Mouse (Mus musculus) layer of hippocampus, adult 2 months (tissue): Measurements from ENCODE around the gene Adam8. TPM values are rescaled to one million over a fixed set of nuclear protein-coding genes. Genes with fewer than 3 reads are reported as not detected.
A peak's percentile ranks its signal among the peaks of the same experiment; 100 is the strongest.

Source experiments
- DNase-seq, 2 experiments: peaks; one replicate each; pipeline ENCODE4 v3.0.0; 2022; ENCODE audit warnings: low spot score in 2 of 2
- H3K27ac ChIP-seq: fragments of 200-600 bp; 2 replicates; pipeline ENCODE4 v1.8.1; 2022
- H3K4me3 ChIP-seq: fragments of 200-600 bp; 2 replicates; pipeline ENCODE4 v1.8.1; 2022; ENCODE audit warnings: mild to moderate bottlenecking
- CTCF ChIP-seq: fragments of 200-600 bp; conservative IDR thresholded peaks from 2 replicates; pipeline ENCODE4 v1.8.1; 2022; ENCODE audit warnings: antibody characterized with exemption, mild to moderate bottlenecking, moderate library complexity
- microRNA-seq, 2 experiments: library from miRNA; unstranded; fragments of <30 nt; microRNA quantifications; one replicate each; pipeline ENCODE4 v1.2.0; 2021
- total RNA-seq, 2 experiments: library from RNA; stranded (reverse); gene quantifications; 2 replicates each; pipeline ENCODE4 v1.2.3; 2021

The Adam8 gene
- total RNA-seq, 2 experiments from 2014 or later, result 3.4 to 6.0 TPM

- peak overlapping the region; percentile 54 for H3K4me3 ChIP-seq
- no peak for DNase-seq
- TF ChIP-seq CTCF, result no peak
- H3K27ac ChIP-seq, result no peak overlapping the region
Measured at GRCm38 (mm10) chr7:139951079-139951478, 41.3 kb downstream of the Adam8 start.

DNA sequence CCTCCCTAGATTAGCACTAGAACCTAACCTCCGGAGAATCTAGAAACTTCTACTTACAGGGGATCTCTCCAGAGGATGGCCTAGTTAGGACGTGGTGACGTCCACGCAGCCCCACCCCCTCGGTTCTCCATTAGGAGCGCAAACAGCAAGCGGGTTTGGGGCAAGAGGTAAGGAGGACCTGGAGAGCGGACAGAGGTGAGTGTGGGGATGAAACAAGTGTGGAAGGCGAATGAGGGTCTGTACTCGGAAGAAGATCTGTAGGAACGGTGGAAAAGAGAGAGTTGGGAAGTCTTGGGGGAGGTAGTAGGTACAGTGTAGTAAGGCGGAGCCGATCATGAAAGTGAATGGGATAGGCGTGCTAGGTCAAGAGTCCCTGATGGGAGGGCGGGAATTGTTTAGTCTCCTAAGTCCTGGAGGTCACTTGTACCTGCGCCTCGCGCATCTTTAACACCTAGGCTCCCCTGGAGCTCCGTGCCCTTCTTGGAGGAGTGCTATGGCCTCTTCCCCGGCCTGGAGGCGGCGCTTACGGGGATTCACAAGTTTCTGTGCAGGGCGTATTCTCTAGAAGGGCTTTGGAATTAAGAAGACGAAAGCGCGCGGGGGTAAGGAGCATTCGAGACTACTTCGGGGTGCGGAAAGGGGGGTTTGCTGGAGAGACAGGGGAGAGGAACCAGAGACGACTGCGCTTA, 41.9 kb downstream of the Adam8 start:
- no peak for TF ChIP-seq CTCF
- no peak for DNase-seq
- Histone ChIP-seq H3K27ac (no peak overlapping the region), H3K4me3 (peak overlapping the region; percentile 54)

DNA sequence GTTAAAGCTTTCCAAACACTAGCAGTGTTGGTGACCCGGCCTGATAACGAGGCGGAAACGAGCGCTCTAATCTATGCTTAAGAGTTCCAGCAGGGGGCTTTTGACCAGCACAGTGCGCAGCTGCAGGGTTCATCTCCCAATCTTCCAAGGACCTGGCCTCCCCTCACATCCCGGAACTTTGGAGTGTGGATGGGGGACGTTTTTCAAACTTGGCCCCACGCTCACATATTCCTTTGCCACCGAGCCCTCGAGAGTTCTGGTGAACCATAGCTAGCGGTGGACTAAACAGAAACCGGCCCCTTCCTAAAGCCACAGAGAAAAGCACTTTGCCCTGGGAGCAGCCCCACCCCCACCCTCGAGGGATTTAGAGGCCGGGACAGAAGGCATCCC, 42.5 kb downstream of the Adam8 start:
- TF ChIP-seq CTCF, result peak; percentile 65
- Histone ChIP-seq H3K4me3 (peak overlapping the region; percentile 54), H3K27ac (no peak overlapping the region)
- no peak for DNase-seq

DNA sequence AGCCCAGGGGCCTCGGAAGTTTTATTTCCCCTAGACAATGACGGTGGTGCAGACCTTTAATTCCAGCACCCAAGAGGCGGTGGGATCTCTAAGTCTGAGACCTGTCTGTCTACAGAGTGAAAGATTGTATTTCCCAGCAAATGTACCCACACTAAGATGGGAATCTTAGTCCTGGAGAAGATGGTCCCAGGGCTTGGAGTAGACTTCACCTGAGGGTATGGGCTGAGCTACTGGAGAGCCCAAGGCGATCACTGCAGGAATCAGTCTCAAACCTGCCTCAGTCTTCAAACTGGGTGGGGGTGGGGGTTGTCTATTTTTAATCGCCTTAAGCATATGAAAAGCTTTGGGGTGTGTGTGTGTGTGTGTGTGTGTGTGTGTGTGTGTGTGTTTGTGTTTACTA, 46.3 kb downstream of the Adam8 start:
- H3K27ac ChIP-seq, result no peak overlapping the region
- no peak overlapping the region for H3K4me3 ChIP-seq
- TF ChIP-seq CTCF, result no peak
- DNase-seq, result no peak

- Histone ChIP-seq H3K4me3 (no peak overlapping the region), H3K27ac (no peak overlapping the region)
- no peak for TF ChIP-seq CTCF
- DNase-seq, result no peak
Measured at GRCm38 (mm10) chr7:139945516-139945915, 46.8 kb downstream of the Adam8 start.

DNA sequence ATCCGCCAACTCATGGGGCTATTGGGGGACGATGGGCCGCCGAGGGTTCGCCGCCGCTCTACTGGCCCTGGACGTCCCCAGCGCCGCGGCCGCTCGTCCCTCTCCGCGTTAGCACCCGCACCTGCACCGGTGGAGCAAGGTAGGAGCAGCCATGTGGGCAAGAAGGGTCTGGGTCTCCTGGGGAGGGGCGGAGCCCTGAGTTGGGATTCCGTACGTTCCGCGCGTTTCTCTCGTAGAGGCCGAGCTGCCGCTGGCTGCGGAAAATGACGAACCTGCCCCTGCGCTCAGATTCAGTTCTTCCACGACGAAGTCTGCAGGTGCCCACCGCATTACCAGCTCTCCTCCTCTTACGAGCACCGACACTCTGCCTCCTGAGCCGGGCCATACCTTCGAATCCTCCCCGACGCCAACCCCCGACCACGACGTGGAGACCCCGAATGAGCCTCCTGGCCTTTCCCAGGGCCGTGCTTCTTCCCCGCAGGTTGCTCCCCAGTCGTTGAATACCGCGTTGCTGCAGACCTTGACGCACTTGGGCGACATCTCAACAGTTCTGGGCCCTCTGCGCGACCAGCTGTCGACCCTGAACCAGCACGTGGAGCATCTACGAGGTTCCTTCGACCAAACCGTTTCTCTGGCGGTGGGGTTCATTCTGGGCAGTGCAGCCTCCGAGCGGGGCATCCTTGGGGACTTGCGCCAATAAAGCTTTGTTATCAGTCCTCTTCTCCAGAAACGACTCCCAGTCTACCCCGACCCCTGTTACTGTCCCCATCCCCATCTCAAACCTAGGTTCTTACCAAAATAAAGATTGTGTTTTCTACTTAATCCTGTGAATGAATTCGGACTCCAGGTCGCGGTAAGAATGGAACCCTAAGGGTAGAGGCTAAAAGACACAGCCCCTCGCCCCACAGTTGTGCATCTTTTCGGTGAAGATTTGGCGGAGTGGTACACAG, 47.8 kb downstream of the Adam8 start:
- no peak for TF ChIP-seq CTCF
- Histone ChIP-seq H3K27ac (no peak overlapping the region), H3K4me3 (peak overlapping the region; percentile 18; the same call in 1 of the 2 replicates)
- DNase-seq, result no peak

GRCm38 (mm10) chr7:139943674-139944281, 48.6 kb downstream of the Adam8 start, which contains the start of gene Utf1:
Utf1 (plus strand) TSS chr7:139943789.
- Histone ChIP-seq H3K27ac (no peak within 1 kb of the TSS), H3K4me3 (peak within 1 kb of the TSS; percentile 18; the same call in 1 of the 2 replicates)
- no peak for TF ChIP-seq CTCF
- no peak for DNase-seq

GRCm38 (mm10) chr7:139940476-139941209, 51.7 kb downstream of the Adam8 start:
- H3K27ac ChIP-seq, result no peak overlapping the region
- TF ChIP-seq CTCF, result no peak
- no peak for DNase-seq
- H3K4me3 ChIP-seq, result no peak overlapping the region

GRCm38 (mm10) chr7:139937810-139938209, 54.6 kb downstream of the Adam8 start:
- H3K4me3 ChIP-seq, result no peak overlapping the region
- TF ChIP-seq CTCF, result no peak
- H3K27ac ChIP-seq, result no peak overlapping the region
- DNase-seq, result no peak

DNA sequence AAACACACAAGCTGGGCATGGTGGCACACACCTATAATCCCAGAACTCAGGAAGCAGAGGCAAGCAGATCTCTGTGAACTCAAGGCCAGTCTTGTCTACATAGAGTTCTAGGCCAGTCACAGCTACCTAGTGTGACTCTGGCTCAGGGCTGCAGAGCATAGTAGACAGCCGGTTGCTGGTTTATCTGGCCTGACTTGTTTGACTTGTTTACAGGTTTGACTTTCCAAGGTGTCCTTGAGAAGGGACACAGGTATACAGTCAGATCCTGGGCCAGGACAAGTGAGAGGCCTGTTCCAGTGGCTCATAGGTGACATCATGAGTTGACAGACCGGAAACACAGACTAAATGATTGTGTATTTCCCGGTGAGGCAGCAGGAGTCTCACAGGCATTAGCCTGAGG, 55.2 kb downstream of the Adam8 start:
- no peak for DNase-seq
- no peak overlapping the region for H3K27ac ChIP-seq
- no peak overlapping the region for H3K4me3 ChIP-seq
- no peak for TF ChIP-seq CTCF

GRCm38 (mm10) chr7:139936705-139937104, 55.7 kb downstream of the Adam8 start:
- no peak overlapping the region for H3K27ac ChIP-seq
- no peak for DNase-seq
- no peak overlapping the region for H3K4me3 ChIP-seq
- TF ChIP-seq CTCF, result no peak

GRCm38 (mm10) chr7:139930732-139931131, 61.6 kb downstream of the Adam8 start:
- peak; percentile 87 for TF ChIP-seq CTCF
- peak in 1 of 2 experiments; percentile 48 for DNase-seq
- no peak overlapping the region for H3K4me3 ChIP-seq
- H3K27ac ChIP-seq, result no peak overlapping the region

Small RNA genes lying within 50 kb of the gene (microRNA-seq; reads per million reads assigned to microRNA genes)
- gene Mir202 (0.96 to 1.3 reads per million in 2 experiments), gene Mir7062 (0.64 to 1.1 reads per million in 2 experiments), gene mmu-mir-7686 (0 reads per million in 2 experiments)

Other genes starting within 250 kb of the Adam8 start
- 10 to 100 TPM; 45.8 to 48.8 TPM for gene Adgra1, start 158.4 kb downstream of the Adam8 start, total RNA-seq
- gene Kndc1, start 97.9 kb downstream of the Adam8 start, total RNA-seq, result 10 to 100 TPM; 80.3 to 87.0 TPM
- not detected for gene Utf1, start 48.8 kb downstream of the Adam8 start, total RNA-seq
- 1 to 10 TPM; 1.3 to 1.5 TPM for gene 6430531B16Rik, start 13.8 kb downstream of the Adam8 start, total RNA-seq
- 10 to 100 TPM; 24.8 to 28.7 TPM for gene Zfp511, start 43.8 kb upstream of the Adam8 start, total RNA-seq
- gene Tubgcp2, start 44.1 kb upstream of the Adam8 start, total RNA-seq, result 10 to 100 TPM; 39.9 to 40.6 TPM
- under 1 TPM in 1 of 2 experiments, not detected in 1; 0.15 TPM for gene Msx3, start 56.5 kb upstream of the Adam8 start, total RNA-seq
- 100 to 1,000 TPM; 255 to 267 TPM for gene Caly, start 90.0 kb upstream of the Adam8 start, total RNA-seq
- gene Prap1, start 100.8 kb upstream of the Adam8 start, total RNA-seq, result not detected
- gene Fuom, start 109.9 kb upstream of the Adam8 start, total RNA-seq, result 10 to 100 TPM; 46.6 to 48.5 TPM
- 1 to 10 TPM; 4.6 to 6.5 TPM for gene Paox, start 123.2 kb upstream of the Adam8 start, total RNA-seq
- 10 to 100 TPM; 60.0 to 63.2 TPM for gene Echs1, start 123.9 kb upstream of the Adam8 start, total RNA-seq
- 10 to 100 TPM; 27.8 to 27.9 TPM for gene Mtg1, start 145.0 kb upstream of the Adam8 start, total RNA-seq
- 100 to 1,000 TPM; 177 to 178 TPM for gene Sprn, start 162.3 kb upstream of the Adam8 start, total RNA-seq
- gene Olfr522, start 172.2 kb upstream of the Adam8 start, total RNA-seq, result not detected
- gene Olfr523, start 180.7 kb upstream of the Adam8 start, total RNA-seq, result under 1 TPM; 0.10 to 0.20 TPM
- gene Olfr524, start 213.4 kb upstream of the Adam8 start, total RNA-seq, result not detected
- under 1 TPM; 0.44 to 0.56 TPM for gene Cd163l1, start 225.7 kb upstream of the Adam8 start, total RNA-seq